Mouse (Mus musculus) small intestine, adult 2 months (tissue): Measurements from ENCODE around the gene Rab8a. TPM values are rescaled to one million over a fixed set of nuclear protein-coding genes. Genes with fewer than 3 reads are reported as not detected.

Source experiments
- H3K27ac ChIP-seq: fragments of 200-500 bp; 2 replicates; pipeline ENCODE4 v1.5.1; 2012; ENCODE audit warnings: low read depth, low read length, control low read depth, inconsistent platforms; ENCODE audit not compliant: insufficient read depth
- H3K27me3 ChIP-seq: fragments of 200-500 bp; 2 replicates; pipeline ENCODE4 v1.6.1; 2012; ENCODE audit warnings: mild to moderate bottlenecking, moderate library complexity, low read length, inconsistent platforms; ENCODE audit not compliant: control insufficient read depth, insufficient read depth
- H3K36me3 ChIP-seq: fragments of 200-500 bp; 2 replicates; pipeline ENCODE4 v1.6.1; 2012; ENCODE audit warnings: mild to moderate bottlenecking, low read length, control low read depth, inconsistent platforms; ENCODE audit not compliant: control insufficient read depth, insufficient read depth
- H3K4me1 ChIP-seq: fragments of 200-500 bp; 2 replicates; pipeline ENCODE4 v1.6.1; 2012; ENCODE audit warnings: low read length, inconsistent platforms, mixed read lengths; ENCODE audit not compliant: control insufficient read depth, insufficient read depth, insufficient read length
- H3K4me3 ChIP-seq: fragments of 200-500 bp; 2 replicates; pipeline ENCODE4 v1.5.1; 2012; ENCODE audit warnings: low read depth, mild to moderate bottlenecking, control low read depth, inconsistent platforms, low read length, moderate library complexity
- CTCF ChIP-seq: fragments of 200-500 bp; IDR thresholded peaks from 2 replicates; pipeline ENCODE4 v1.5.1; 2012; ENCODE audit warnings: low read depth, mild to moderate bottlenecking, control low read depth, inconsistent platforms, low read length, moderate library complexity, mixed read lengths; ENCODE audit not compliant: insufficient replicate concordance, insufficient read length; ENCODE audit errors: extremely low read depth
- POLR2A ChIP-seq: fragments of 200-500 bp; IDR thresholded peaks from 2 replicates; pipeline ENCODE4 v1.6.1; 2012; ENCODE audit warnings: low read depth, mild to moderate bottlenecking, control low read depth, inconsistent platforms, low read length, moderate library complexity
- WGBS: fragments of 180-500 bp; shearing (Covaris S2); methylation state at CpG from one replicate; pipeline ENCODE4 v1.1.7; 2018; 5-methylcytosine and 5-hydroxymethylcytosine counted together
- polyA plus RNA-seq: library from polyadenylated mRNA; depleted of rRNA; stranded (reverse); fragments of >200 nt; gene quantifications from 2 replicates; pipeline ENCODE4 v1.2.3, GENCODE M21; 2012

Rab8a gene
- polyA plus RNA-seq, 1 experiment = 58.9 TPM

DNA sequence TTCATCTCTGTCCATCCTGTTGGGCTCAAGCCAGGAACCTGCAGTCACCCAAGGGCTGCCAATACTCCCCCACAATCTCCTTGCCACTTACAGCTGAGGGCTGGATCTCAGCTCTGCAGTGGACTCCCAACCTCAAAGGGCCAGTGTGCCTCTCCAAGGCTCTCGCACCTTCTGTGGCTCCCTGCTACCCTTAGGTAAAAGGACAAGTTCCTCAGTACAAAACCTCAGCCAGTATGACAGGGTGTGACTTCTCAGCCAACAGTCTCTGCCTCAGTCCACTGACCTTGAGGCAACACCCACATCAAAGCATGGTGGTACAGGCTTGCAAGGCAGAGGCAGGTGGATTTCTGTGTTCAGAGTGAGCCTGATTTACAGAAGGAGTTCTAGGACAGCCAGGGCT lies 50.8 kb downstream of the Rab8a start:
- Histone ChIP-seq H3K4me1 (peaks cover 10% of the 10 kb centered on the region; the same call in 1 of the 2 replicates), H3K27me3 (no peaks in the 10 kb centered on the region), H3K27ac (no peak overlapping the region), H3K4me3 (no peak overlapping the region), H3K36me3 (no peaks in the 10 kb centered on the region)
- WGBS = 68% methylated on average over 1 of the region's 1 CpGs
- TF ChIP-seq POLR2A = no peak
- TF ChIP-seq CTCF = no peak

DNA sequence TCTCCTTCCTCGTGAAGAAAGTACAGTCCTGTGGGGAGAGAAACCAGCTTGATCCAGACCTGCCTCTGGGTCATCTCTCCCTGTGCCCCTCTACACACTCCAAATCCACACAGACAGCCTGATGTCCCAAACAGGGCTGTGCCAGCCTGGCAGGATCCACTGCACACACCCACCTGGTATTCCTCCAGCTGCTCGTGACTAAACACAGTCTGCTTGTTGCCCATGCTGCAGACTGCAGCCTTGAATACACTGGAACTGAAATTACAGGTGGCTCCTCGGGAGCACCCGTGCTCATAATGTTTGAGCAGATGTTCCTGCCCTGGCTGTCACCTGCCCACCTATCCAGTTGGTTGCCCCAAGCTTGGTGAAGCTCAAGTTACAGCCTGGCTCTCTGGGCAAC lies 51.8 kb downstream of the Rab8a start, which contains the start of gene Cib3:
Gene Cib3 (minus strand): TSS at position 87 of the 400 bp plus-strand sequence.
- H3K4me3 ChIP-seq = no peak within 1 kb of the TSS
- no peaks in the 10 kb centered on the region for H3K36me3 ChIP-seq
- H3K27ac ChIP-seq = no peak within 1 kb of the TSS
- TF ChIP-seq CTCF = no peak
- TF ChIP-seq POLR2A = no peak
- WGBS = 32% methylated on average over 4 of the region's 4 CpGs
- H3K27me3 ChIP-seq = no peaks in the 10 kb centered on the region
- peaks cover 10% of the 10 kb centered on the region; the same call in 1 of the 2 replicates for H3K4me1 ChIP-seq

DNA sequence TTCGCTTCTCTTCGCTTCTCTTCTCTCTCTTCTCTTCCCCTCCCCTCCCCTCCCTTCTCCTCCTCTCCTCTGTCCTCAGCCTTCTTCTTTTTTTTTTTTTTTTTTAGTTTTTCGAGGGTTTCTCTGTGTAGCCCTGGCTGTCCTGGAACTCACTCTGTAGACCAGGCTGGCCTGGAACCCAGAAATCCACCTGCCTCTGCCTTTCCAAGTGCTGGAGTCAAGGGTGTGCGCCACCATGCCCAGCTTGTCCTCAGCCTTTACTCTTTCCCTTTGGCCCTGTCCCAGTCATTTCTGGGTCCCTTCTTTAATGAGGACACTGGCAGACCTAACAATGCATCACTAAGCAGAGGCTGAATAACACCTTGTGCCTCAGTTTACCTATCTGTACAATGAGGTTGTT lies 52.5 kb downstream of the Rab8a start, which contains the start of gene Gm11034:
Gene Gm11034 (minus strand): TSS at position 101 of the 400 bp plus-strand sequence.
- Histone ChIP-seq H3K4me3 (no peak within 1 kb of the TSS), H3K36me3 (no peaks in the 10 kb centered on the region), H3K27me3 (no peaks in the 10 kb centered on the region), H3K4me1 (peaks cover 10% of the 10 kb centered on the region; the same call in 1 of the 2 replicates), H3K27ac (no peak within 1 kb of the TSS)
- TF ChIP-seq CTCF (no peak), POLR2A (no peak)
- 70% methylated on average over 4 of the region's 4 CpGs for WGBS

DNA sequence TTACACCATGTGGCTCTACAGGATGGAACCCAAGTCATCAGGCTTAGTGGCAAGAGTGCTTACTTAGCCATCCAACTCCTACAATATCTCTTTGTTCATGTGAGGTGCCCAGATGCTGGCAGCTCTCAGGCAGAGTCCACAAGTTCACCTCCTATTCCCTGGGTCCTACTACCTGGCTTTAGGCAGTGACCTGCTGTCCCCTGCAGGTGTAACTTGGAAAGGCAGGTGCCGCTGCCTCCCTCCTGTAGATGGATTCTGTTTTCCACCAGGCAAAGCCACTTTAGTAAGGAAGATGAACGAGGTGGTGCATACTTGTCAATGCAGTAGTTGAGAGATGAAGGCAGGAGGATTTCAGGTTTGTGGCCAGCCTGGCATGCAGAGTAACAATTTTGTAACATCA lies 54.1 kb downstream of the Rab8a start:
- H3K36me3 ChIP-seq = no peaks in the 10 kb centered on the region
- no peaks in the 10 kb centered on the region for H3K27me3 ChIP-seq
- H3K27ac ChIP-seq = peak overlapping the region; percentile 2; the same call in 1 of the 2 replicates
- H3K4me3 ChIP-seq = no peak overlapping the region
- peaks cover 9% of the 10 kb centered on the region; the same call in 1 of the 2 replicates for H3K4me1 ChIP-seq
- WGBS = 28% methylated on average over 2 of the region's 2 CpGs
- TF ChIP-seq CTCF = peak; percentile 77; the same call in 1 of the 2 replicates
- TF ChIP-seq POLR2A = no peak

DNA sequence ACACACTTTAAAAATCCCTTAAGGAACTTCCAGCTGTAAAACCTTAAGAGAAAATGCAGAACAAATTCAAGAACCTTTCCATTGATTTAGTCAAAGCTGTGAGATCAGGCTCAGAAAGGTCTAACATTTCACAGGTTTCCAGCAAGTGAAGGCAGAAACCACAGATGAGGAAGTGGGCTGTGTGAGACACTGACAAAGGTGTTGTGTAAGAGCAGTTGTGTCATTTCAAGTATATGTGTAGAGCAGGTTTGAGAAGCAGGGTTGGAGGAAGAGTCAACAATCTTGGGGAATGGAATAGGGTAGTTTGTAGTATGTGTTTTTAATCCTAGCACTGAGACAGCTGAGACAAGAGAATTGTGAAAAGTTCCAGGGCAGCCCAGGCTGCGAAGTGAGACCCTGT lies 54.9 kb downstream of the Rab8a start:
- Histone ChIP-seq H3K4me3 (no peak overlapping the region), H3K36me3 (no peaks in the 10 kb centered on the region), H3K4me1 (0 out of 2 replicates have a peak, but pooled peaks cover 2% of the 10 kb centered on the region), H3K27ac (peak overlapping the region; percentile 69), H3K27me3 (no peaks in the 10 kb centered on the region)
- 26% methylated on average over 1 of the region's 1 CpGs for WGBS
- TF ChIP-seq CTCF = no peak
- TF ChIP-seq POLR2A = no peak

DNA sequence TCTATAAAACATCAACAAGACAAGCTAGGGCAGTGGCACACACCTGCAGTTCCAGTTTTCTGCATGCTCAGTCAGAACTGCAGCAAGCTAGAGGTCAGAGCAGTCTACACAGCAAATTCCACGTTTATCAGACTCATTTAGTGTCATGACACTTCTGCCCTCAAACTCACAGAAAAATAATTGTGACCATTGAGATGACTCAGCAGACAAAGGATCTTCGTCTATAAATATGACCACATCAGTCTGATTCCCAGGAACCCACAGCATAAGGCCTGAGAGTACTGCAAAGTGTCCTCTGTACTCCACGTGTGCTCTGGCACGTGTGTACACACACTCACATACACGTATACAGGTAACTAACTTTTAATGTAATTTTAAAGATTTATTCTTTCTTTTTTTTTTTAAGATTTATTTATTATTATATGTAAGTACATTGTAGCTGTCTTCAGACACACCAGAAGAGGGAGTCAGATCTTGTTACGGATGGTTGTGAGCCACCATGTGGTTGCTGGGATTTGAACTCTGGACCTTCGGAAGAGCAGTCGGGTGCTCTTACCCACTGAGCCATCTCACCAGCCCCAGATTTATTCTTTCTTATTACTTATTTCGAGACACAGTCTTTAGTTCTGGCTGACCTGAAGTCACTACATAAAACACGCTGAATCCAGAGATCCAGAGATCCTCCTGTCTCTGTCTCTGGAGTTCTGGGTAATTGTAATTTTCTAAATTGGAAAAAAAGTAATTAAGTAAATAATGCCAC lies 58.0 kb downstream of the Rab8a start:
- H3K36me3 ChIP-seq = peaks cover 17% of the 10 kb centered on the region
- H3K27me3 ChIP-seq = no peaks in the 10 kb centered on the region
- H3K4me3 ChIP-seq = no peak overlapping the region
- WGBS = 62% methylated on average over 10 of the region's 10 CpGs
- H3K27ac ChIP-seq = no peak overlapping the region
- TF ChIP-seq POLR2A (no peak), CTCF (no peak)
- no peaks in the 10 kb centered on the region for H3K4me1 ChIP-seq
